Mouse (Mus musculus) heart, adult 2 months (tissue): ENCODE measurements around the gene Mal. TPM values are rescaled to one million over a fixed set of nuclear protein-coding genes. Genes with fewer than 3 reads are reported as not detected.

Source experiments
- DNase-seq, 2 experiments: peaks; one replicate each; pipeline ENCODE4 v3.0.0; 2021
- H3K27ac ChIP-seq: fragments of 200-600 bp; 2 replicates; pipeline ENCODE4 v1.8.1; 2022
- H3K27me3 ChIP-seq: fragments of 200-500 bp; 2 replicates; pipeline ENCODE4 v1.6.1; 2012; ENCODE audit warnings: mild to moderate bottlenecking, low read length, inconsistent platforms, mixed read lengths; ENCODE audit not compliant: control insufficient read depth, insufficient read depth
- H3K36me3 ChIP-seq: fragments of 200-500 bp; 2 replicates; pipeline ENCODE4 v1.6.1; 2012; ENCODE audit warnings: low read length, inconsistent platforms; ENCODE audit not compliant: control insufficient read depth, insufficient read depth
- H3K4me1 ChIP-seq: fragments of 200-500 bp; 2 replicates; pipeline ENCODE4 v1.6.1; 2011; ENCODE audit warnings: low read length; ENCODE audit not compliant: control insufficient read depth, insufficient read depth
- H3K4me3 ChIP-seq: fragments of 200-600 bp; 2 replicates; pipeline ENCODE4 v1.8.1; 2022
- H3K79me2 ChIP-seq: fragments of 200-500 bp; replicated peaks from 2 replicates; pipeline ENCODE4 v1.6.1; 2012; ENCODE audit warnings: mild to moderate bottlenecking, inconsistent platforms, low read length, moderate library complexity, mixed read lengths; ENCODE audit not compliant: control insufficient read depth, insufficient read depth
- H3K9ac ChIP-seq: fragments of 200-500 bp; 2 replicates; pipeline ENCODE4 v1.6.1; 2012; ENCODE audit warnings: low read depth, mild to moderate bottlenecking, control low read depth, inconsistent platforms, low read length, mixed read lengths
- CTCF ChIP-seq: fragments of 200-600 bp; IDR thresholded peaks from 2 replicates; pipeline ENCODE4 v1.8.1; 2022; ENCODE audit warnings: antibody characterized with exemption, mild to moderate bottlenecking, moderate library complexity
- EP300 ChIP-seq: fragments of 200-500 bp; IDR thresholded peaks from 2 replicates; pipeline ENCODE4 v1.6.1; 2011; ENCODE audit warnings: low read depth, low read length, control low read depth; ENCODE audit not compliant: insufficient read depth
- POLR2A ChIP-seq: fragments of 200-500 bp; IDR thresholded peaks from 2 replicates; pipeline ENCODE4 v1.6.1; 2011; ENCODE audit warnings: mild to moderate bottlenecking, low read depth, low read length, control low read depth; ENCODE audit not compliant: insufficient read depth
- WGBS: fragments of 180-500 bp; shearing (Covaris S2); methylation state at CpG from one replicate; pipeline ENCODE4 v1.1.7; 2018; 5-methylcytosine and 5-hydroxymethylcytosine counted together
- intact Hi-C: fragments of 180-260 bp; cut with DNase I; formaldehyde crosslinking; loops from one replicate; pipeline ENCODE4 v1.15.1; 2025
- polyA plus RNA-seq: library from polyadenylated mRNA; depleted of rRNA; stranded (reverse); fragments of >200 nt; gene quantifications from 2 replicates; pipeline ENCODE4 v1.2.3, GENCODE M21; 2012
- total RNA-seq, 2 experiments: library from RNA; stranded (reverse); gene quantifications; 2 replicates each; pipeline ENCODE4 v1.2.3; 2021

The Mal gene
- total and polyA plus RNA-seq, 3 experiments = 6.2 to 11.0 (median 9.4) TPM

GRCm38 (mm10) chr2:127649921-127650320 lies 6.6 kb downstream of the Mal start:
- 30% methylated on average over 5 of the region's 5 CpGs for WGBS
- Histone ChIP-seq H3K36me3 (no peaks in the 10 kb centered on the region), H3K27ac (no peak overlapping the region), H3K4me1 (peaks cover 1% of the 10 kb centered on the region; the same call in 1 of the 2 replicates), H3K79me2 (no peaks in the 10 kb centered on the region), H3K9ac (no peak overlapping the region), H3K27me3 (no peaks in the 10 kb centered on the region), H3K4me3 (no peak overlapping the region)
- peak; percentile 33 to 68 for DNase-seq
- intact Hi-C loops = no loop called here
- no peak for TF ChIP-seq CTCF
- TF ChIP-seq POLR2A = no peak
- no peak for TF ChIP-seq EP300

DNA sequence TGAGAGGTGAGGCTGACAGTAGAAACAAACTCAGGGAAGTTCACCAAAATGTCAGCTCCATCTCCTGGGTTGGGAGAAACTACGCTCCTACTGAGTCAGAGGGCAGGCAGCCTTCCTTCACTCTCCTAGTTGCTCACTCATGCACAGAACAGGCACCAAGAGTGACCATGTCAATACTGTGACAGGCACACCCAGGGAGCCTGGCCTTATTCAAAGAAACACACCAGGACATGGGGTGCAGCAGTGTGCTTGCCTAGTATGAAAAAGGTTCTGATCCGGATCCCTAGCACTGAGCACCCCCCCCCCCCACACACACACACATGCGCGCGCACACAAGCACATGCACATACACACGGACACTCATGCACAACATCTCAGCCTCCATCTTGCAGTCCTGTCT lies 8.3 kb downstream of the Mal start:
- no peaks in the 10 kb centered on the region for H3K36me3 ChIP-seq
- H3K79me2 ChIP-seq = no peaks in the 10 kb centered on the region
- no peaks in the 10 kb centered on the region for H3K27me3 ChIP-seq
- H3K4me1 ChIP-seq = peaks cover 1% of the 10 kb centered on the region; the same call in 1 of the 2 replicates
- TF ChIP-seq EP300 (no peak), CTCF (no peak), POLR2A (no peak)
- H3K4me3 ChIP-seq = no peak overlapping the region
- no peak overlapping the region for H3K9ac ChIP-seq
- WGBS = 87% methylated on average over 6 of the region's 6 CpGs
- no peak for DNase-seq
- H3K27ac ChIP-seq = no peak overlapping the region
- intact Hi-C loops = no loop called here

- WGBS = 41% methylated on average over 5 of the region's 5 CpGs
- Histone ChIP-seq H3K79me2 (no peaks in the 10 kb centered on the region), H3K4me3 (no peak overlapping the region), H3K4me1 (peaks cover 1% of the 10 kb centered on the region; the same call in 1 of the 2 replicates), H3K27ac (no peak overlapping the region), H3K36me3 (no peaks in the 10 kb centered on the region), H3K9ac (no peak overlapping the region), H3K27me3 (no peaks in the 10 kb centered on the region)
- no peak for DNase-seq
- TF ChIP-seq EP300 (no peak), CTCF (no peak)
- intact Hi-C loops = no loop called here
Measured at GRCm38 (mm10) chr2:127646875-127647274, 9.6 kb downstream of the Mal start.

GRCm38 (mm10) chr2:127643728-127644704 lies 12.5 kb downstream of the Mal start:
- Histone ChIP-seq H3K79me2 (no peaks in the 10 kb centered on the region), H3K27me3 (no peaks in the 10 kb centered on the region), H3K9ac (no peak overlapping the region), H3K27ac (no peak overlapping the region), H3K4me3 (no peak overlapping the region), H3K36me3 (no peaks in the 10 kb centered on the region), H3K4me1 (no peaks in the 10 kb centered on the region)
- intact Hi-C loops = no loop called here
- no peak for TF ChIP-seq EP300
- no peak for TF ChIP-seq CTCF
- TF ChIP-seq POLR2A = no peak
- no peak for DNase-seq
- 60% methylated on average over 19 of the region's 19 CpGs for WGBS

GRCm38 (mm10) chr2:127638973-127639372 lies 17.5 kb downstream of the Mal start:
- H3K27ac ChIP-seq = no peak overlapping the region
- H3K4me3 ChIP-seq = no peak overlapping the region
- H3K9ac ChIP-seq = no peak overlapping the region
- no peaks in the 10 kb centered on the region for H3K79me2 ChIP-seq
- WGBS = 66% methylated on average over 9 of the region's 9 CpGs
- no peaks in the 10 kb centered on the region for H3K4me1 ChIP-seq
- intact Hi-C loops = no loop called here
- DNase-seq = no peak
- TF ChIP-seq EP300 (no peak), POLR2A (no peak), CTCF (no peak)
- no peaks in the 10 kb centered on the region for H3K27me3 ChIP-seq
- no peaks in the 10 kb centered on the region for H3K36me3 ChIP-seq

DNA sequence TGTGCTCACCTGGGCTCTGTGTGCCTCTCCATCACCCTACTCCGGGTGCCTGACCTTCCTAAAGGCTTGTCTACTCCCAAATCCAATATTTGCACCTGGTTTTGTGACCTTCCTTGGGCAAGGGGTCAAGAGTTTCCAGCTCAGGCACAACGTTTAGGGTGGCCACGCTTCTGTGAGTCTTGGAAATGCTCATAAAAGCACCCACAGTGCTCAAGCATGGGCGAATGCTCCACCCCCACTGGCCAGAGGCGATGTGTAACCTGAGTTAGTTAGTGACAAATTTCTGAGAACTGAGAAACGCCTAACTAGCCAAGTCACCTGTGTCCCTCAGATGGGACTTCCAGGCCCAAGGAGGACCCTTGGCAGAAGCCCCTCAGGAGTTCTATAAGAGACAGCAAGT lies 20.9 kb downstream of the Mal start:
- no peaks in the 10 kb centered on the region; the same call in 1 of the 2 replicates for H3K27me3 ChIP-seq
- no peak for DNase-seq
- H3K4me1 ChIP-seq = no peaks in the 10 kb centered on the region
- H3K36me3 ChIP-seq = no peaks in the 10 kb centered on the region
- no peak overlapping the region for H3K27ac ChIP-seq
- H3K9ac ChIP-seq = no peak overlapping the region
- intact Hi-C loops = no loop called here
- WGBS = 62% methylated on average over 6 of the region's 6 CpGs
- TF ChIP-seq POLR2A (no peak), EP300 (no peak), CTCF (no peak)
- H3K79me2 ChIP-seq = no peaks in the 10 kb centered on the region
- no peak overlapping the region for H3K4me3 ChIP-seq
